8 mouse cellular contexts compared by ENCODE assay signal in genomic region chr8:83458222-83458621, GRCm38 (mm10). TPM values are rescaled to one million over a fixed set of nuclear protein-coding genes. Genes with fewer than 3 reads are reported as not detected.
A peak's percentile ranks its signal among the peaks of the same experiment; 100 is the strongest.
DNase-seq lines count a peak whose midpoint lies in the region; ATAC-seq lines count a peak whose summit lies in the region.

Gene Scoc, minus strand, starts transcription at chr8:83458391.

- no peaks in the 10 kb centered on the region for H3K36me3 ChIP-seq in intestine, embryonic 14.5 days (ENCODE audit: control insufficient read depth, insufficient read depth, low read length)
- no peaks in the 10 kb centered on the region for H3K36me3 ChIP-seq in limb, embryonic 12.5 days
- H3K36me3 ChIP-seq in neural tube, embryonic 12.5 days: no peaks in the 10 kb centered on the region

- DNase-seq in urinary bladder, adult 2 months (ENCODE audit: low spot score): no peak
- DNase-seq in urinary bladder, postnatal 36 days (ENCODE audit: low spot score in 2 of 2): no peak
- DNase-seq in gastrocnemius, postnatal 14 days: no peak
- DNase-seq in intestine, embryonic 14.5 days (ENCODE audit: low spot score): no peak
- no peak for DNase-seq in ovary, adult 18-20 months (ENCODE audit: low spot score)
- DNase-seq in cerebellum, postnatal 10 days: no peak

- peak; percentile 50; the same call in 1 of the 2 replicates for ATAC-seq in intestine, embryonic 14.5 days (replicated peaks; ENCODE audit: low FRiP score, low TSS enrichment, low read depth)
- ATAC-seq in limb, embryonic 12.5 days (ENCODE audit: insufficient number of reproducible peaks, insufficient read depth, low FRiP score, low TSS enrichment, low read depth): no peak
- ATAC-seq in neural tube, embryonic 12.5 days (ENCODE audit: low FRiP score, low read depth): no peak

- 72% methylated on average over 14 of the region's 14 CpGs for WGBS in intestine, embryonic 14.5 days
- WGBS in limb, embryonic 12.5 days: 81% methylated on average over 14 of the region's 14 CpGs
- 85% methylated on average over 14 of the region's 14 CpGs for WGBS in neural tube, embryonic 12.5 days

- H3K9me3 ChIP-seq in intestine, embryonic 14.5 days (ENCODE audit: control insufficient read depth, low read length): 0 out of 2 replicates have a peak, but pooled peaks cover 2% of the 10 kb centered on the region
- no peaks in the 10 kb centered on the region for H3K9me3 ChIP-seq in limb, embryonic 12.5 days
- H3K9me3 ChIP-seq in neural tube, embryonic 12.5 days: no peaks in the 10 kb centered on the region

- no peak within 1 kb of the TSS for H3K9ac ChIP-seq in intestine, embryonic 14.5 days (ENCODE audit: low read length)
- no peak within 1 kb of the TSS for H3K9ac ChIP-seq in limb, embryonic 12.5 days (replicated peaks)
- no peak within 1 kb of the TSS for H3K9ac ChIP-seq in neural tube, embryonic 12.5 days

- H3K27me3 ChIP-seq in intestine, embryonic 14.5 days (replicated peaks; ENCODE audit: control insufficient read depth, insufficient read depth, low read length): no peaks in the 10 kb centered on the region
- no peaks in the 10 kb centered on the region for H3K27me3 ChIP-seq in limb, embryonic 12.5 days
- H3K27me3 ChIP-seq in neural tube, embryonic 12.5 days (replicated peaks): no peaks in the 10 kb centered on the region

- no peaks in the 10 kb centered on the region for H3K4me1 ChIP-seq in intestine, embryonic 14.5 days (replicated peaks; ENCODE audit: control insufficient read depth, insufficient read depth, low read length)
- H3K4me1 ChIP-seq in limb, embryonic 12.5 days (replicated peaks): no peaks in the 10 kb centered on the region
- H3K4me1 ChIP-seq in neural tube, embryonic 12.5 days: no peaks in the 10 kb centered on the region

- no peak within 1 kb of the TSS for H3K4me3 ChIP-seq in intestine, embryonic 14.5 days (ENCODE audit: low read depth, low read length)
- no peak within 1 kb of the TSS for H3K4me3 ChIP-seq in limb, embryonic 12.5 days (replicated peaks)
- no peak within 1 kb of the TSS for H3K4me3 ChIP-seq in neural tube, embryonic 12.5 days

- no peak within 1 kb of the TSS for H3K27ac ChIP-seq in intestine, embryonic 14.5 days (ENCODE audit: low read depth)
- no peak within 1 kb of the TSS for H3K27ac ChIP-seq in limb, embryonic 12.5 days
- no peak within 1 kb of the TSS for H3K27ac ChIP-seq in neural tube, embryonic 12.5 days

- intact Hi-C loops in gastrocnemius, postnatal 14 days (cut with DNase I; ENCODE audit: low total_unique reads): no loop called here

- peak within 1 kb of the TSS; percentile 12; the same call in 1 of the 2 replicates for H3K4me2 ChIP-seq in intestine, embryonic 14.5 days (ENCODE audit: low read length)
- H3K4me2 ChIP-seq in limb, embryonic 12.5 days: no peak within 1 kb of the TSS
- H3K4me2 ChIP-seq in neural tube, embryonic 12.5 days (replicated peaks): no peak within 1 kb of the TSS

RNA-seq across cellular contexts. Expression of gene Scoc, which starts in this region (rescaled TPM):
- polyA plus RNA-seq in urinary bladder, adult 2 months (2012; rRNA removed): 69.9 and 80.0 TPM in 2 replicates
- total RNA-seq in gastrocnemius, postnatal 14 days (2021): 10 to 100 TPM; 36.4 to 41.2 TPM
- 92.4 and 101 TPM in 2 replicates for polyA plus RNA-seq in intestine, embryonic 14.5 days (2014; fragmentation: Nextera tagmentation; extraction: Ambion mirVana)
- polyA plus RNA-seq in limb, embryonic 12.5 days (2016; fragmentation: Nextera tagmentation; extraction: Ambion mirVana): 109 and 127 TPM in 2 replicates
- 171 and 176 TPM in 2 replicates for polyA plus RNA-seq in neural tube, embryonic 12.5 days (2016; fragmentation: Nextera tagmentation; extraction: Ambion mirVana)
